ENCODE assay signal across 14 mouse cellular contexts in the genomic region with DNA sequence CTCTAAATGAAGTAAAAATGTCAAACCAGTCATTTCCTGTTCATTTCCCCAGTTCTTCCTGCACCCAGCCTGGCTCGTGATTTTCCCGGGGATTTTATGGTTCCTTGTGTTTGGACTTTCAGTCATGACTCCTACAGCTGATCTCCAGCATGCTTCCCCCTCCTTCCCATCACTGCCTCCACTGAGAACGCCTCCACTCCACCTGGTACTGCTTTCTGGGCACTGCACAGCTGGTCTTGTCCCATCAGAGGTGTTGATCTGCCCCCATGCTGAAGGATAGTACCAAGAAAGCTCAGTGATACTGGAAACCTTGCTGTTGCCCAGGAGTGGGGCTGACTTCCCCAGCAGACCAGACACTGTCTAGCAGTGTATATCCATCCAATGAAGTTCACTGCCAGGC. TPM values are rescaled to one million over a fixed set of nuclear protein-coding genes. Genes with fewer than 3 reads are reported as not detected.
"Had no signal": no experiment of that assay in that cellular context is flagged by ENCODE, and none has a peak within 500 bp of the region (broad histone marks: within the 10 kb centered on the region; RNA-seq: fewer than 3 reads in every experiment).

No protein-coding gene starts in this region.

- ATAC-seq: intestine, postnatal 0 days; midbrain, embryonic 16.5 days had no signal

- H3K27ac ChIP-seq: limb, embryonic 13.5 days; liver, embryonic 14.5 days; midbrain, embryonic 12.5 days; neural tube, embryonic 13.5 days; stomach, postnatal 0 days had no signal

- H3K4me3 ChIP-seq: limb, embryonic 13.5 days; midbrain, embryonic 12.5 days; neural tube, embryonic 13.5 days had no signal

- DNase-seq: kidney, adult 8-10 months; kidney, postnatal 25 days; lung, adult 18-20 months; retina, postnatal 1 day; thymus, adult 18-20 months; thymus, postnatal 14 days had no signal

RNA-seq across cellular contexts. Expression of gene Jam3, which starts 53.6 kb away (rescaled TPM):
- total RNA-seq: megakaryocyte-erythroid progenitor cell, adult 5-6 weeks had no signal
